Mouse (Mus musculus) C2C12 (cell line): ENCODE measurements at regions not wholly inside any gene's neighbourhood (a gene's known extent, or its start where the extent isn't known, plus 50 kb on each side); places are given as distances from the start of the nearest gene placed in this dataset.

Source experiments
- H3K27me3 ChIP-seq: one replicate; pipeline ENCODE4 v1.6.1; 2011; ENCODE audit not compliant: control insufficient read depth, insufficient read depth, insufficient read length
- H3K36me3 ChIP-seq: one replicate; pipeline ENCODE4 v1.6.1; 2011; ENCODE audit not compliant: control insufficient read depth, insufficient read depth
- H3K4me3 ChIP-seq: one replicate; pipeline ENCODE4 v1.5.1; 2011; ENCODE audit warnings: mild to moderate bottlenecking, control low read depth; ENCODE audit not compliant: poor library complexity, insufficient read depth, severe bottlenecking
- H3K79me2 ChIP-seq: one replicate; pipeline ENCODE4 v1.6.1; 2011; ENCODE audit not compliant: control insufficient read depth, insufficient read depth
- H3K79me3 ChIP-seq: one replicate; pipeline ENCODE4 v1.6.1; 2011; ENCODE audit warnings: low read depth, control low read depth
- H3ac ChIP-seq: one replicate; pipeline ENCODE3; 2011; ENCODE audit warnings: low read depth; ENCODE audit not compliant: control insufficient read depth, insufficient read length
- CEBPB ChIP-seq: IDR thresholded peaks from one replicate; pipeline ENCODE4 v1.6.1; 2011; ENCODE audit warnings: low read depth, mild to moderate bottlenecking, control low read depth, moderate library complexity
- CTCF ChIP-seq: IDR thresholded peaks from one replicate; pipeline ENCODE4 v1.5.1; 2011; ENCODE audit not compliant: control insufficient read depth, insufficient read depth, insufficient read length
- FOSL1 ChIP-seq: IDR thresholded peaks from one replicate; pipeline ENCODE4 v1.8.0; 2011; ENCODE audit warnings: mild to moderate bottlenecking, low read length; ENCODE audit not compliant: poor library complexity, insufficient read depth, severe bottlenecking
- MAX ChIP-seq: IDR thresholded peaks from one replicate; pipeline ENCODE4 v1.6.1; 2011; ENCODE audit warnings: mild to moderate bottlenecking, control low read depth
- MYOD1 ChIP-seq: IDR thresholded peaks from one replicate; pipeline ENCODE4 v1.6.1; 2011; ENCODE audit warnings: low read depth; ENCODE audit not compliant: control insufficient read depth, insufficient read length
- MYOG ChIP-seq: IDR thresholded peaks from one replicate; pipeline ENCODE4 v1.6.1; 2011; ENCODE audit not compliant: control insufficient read depth, insufficient read length; ENCODE audit errors: extremely low read depth
- USF1 ChIP-seq: IDR thresholded peaks from one replicate; pipeline ENCODE4 v1.6.1; 2011; ENCODE audit warnings: low read depth, mild to moderate bottlenecking, control low read depth, moderate library complexity

DNA sequence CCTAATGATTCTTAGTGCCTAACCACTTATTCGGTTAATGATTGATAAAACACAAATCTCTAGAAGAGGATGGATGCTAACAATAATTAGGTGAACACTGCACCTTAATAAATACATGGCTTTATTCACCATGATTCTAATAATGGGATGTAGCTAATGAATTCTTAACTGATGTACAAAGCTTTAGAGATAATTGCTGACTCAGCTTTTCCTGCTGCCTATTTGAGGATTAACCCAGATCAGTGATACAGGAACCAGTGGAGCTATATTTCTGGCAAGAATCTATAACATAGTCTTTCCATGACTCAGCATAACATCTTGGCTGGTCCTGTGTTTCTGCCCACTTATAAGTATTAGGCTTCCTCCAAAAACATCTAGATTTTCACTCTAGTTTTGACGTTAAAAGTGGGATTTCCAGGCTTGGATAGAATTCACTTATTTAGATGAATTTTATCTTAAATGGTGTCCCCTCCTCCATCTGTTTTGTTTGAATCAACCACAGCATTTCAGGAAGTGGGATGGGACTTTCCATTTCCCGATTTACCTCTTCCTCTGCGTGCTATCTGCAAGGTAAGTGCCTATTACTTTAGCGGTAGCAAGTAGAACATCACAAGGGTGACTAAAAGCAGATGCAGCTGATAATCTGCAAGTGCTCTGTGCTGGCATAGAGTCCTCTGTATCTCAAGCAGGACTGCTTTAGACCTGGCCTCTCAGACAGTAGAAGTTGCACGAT is 460.2 kb downstream of the Kcnj2 start:
- TF ChIP-seq CEBPB (no peak), MAX (no peak), MYOD1 (no peak), FOSL1 (no peak), CTCF (no peak), MYOG (no peak), USF1 (no peak)
- Histone ChIP-seq H3K27me3 (no peaks in the 10 kb centered on the region), H3K79me3 (no peaks in the 10 kb centered on the region)

DNA sequence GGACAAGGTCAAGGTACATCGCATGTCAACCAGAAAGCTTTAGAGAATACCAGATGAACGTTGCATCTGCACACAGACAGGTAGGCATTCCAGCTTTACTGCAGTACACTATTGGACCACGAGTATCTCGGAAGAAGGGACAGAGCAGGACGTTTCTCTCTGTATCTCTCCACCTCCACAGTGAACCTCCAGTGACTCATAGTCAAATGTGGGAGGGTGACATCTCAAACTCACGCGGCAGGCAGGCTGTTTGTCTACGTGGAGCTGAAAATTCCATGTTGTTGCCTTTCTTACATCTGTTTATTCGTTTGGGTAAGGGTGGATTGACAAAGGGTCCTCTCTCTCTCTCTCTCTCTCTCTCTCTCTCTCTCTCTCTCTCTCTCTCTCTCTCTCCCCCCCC is 463.6 kb downstream of the Kcnj2 start:
- no peak overlapping the region for H3K4me3 ChIP-seq
- no peaks in the 10 kb centered on the region for H3K79me2 ChIP-seq

More for the DNA sequence above, 460.2 kb downstream of the Kcnj2 start:
- H3ac ChIP-seq, result no peak overlapping the region
- H3K79me2 ChIP-seq, result no peaks in the 10 kb centered on the region
- H3K4me3 ChIP-seq, result no peak overlapping the region
- H3K36me3 ChIP-seq, result no peaks in the 10 kb centered on the region

GRCm38 (mm10) chr11:111530912-111531311 is 464.9 kb downstream of the Kcnj2 start:
- Histone ChIP-seq H3K36me3 (no peaks in the 10 kb centered on the region), H3K27me3 (no peaks in the 10 kb centered on the region), H3K79me2 (no peaks in the 10 kb centered on the region), H3ac (no peak overlapping the region), H3K4me3 (no peak overlapping the region), H3K79me3 (no peaks in the 10 kb centered on the region)
- TF ChIP-seq MAX, result no peak
- TF ChIP-seq USF1, result no peak
- TF ChIP-seq CTCF, result no peak
- no peak for TF ChIP-seq CEBPB
- no peak for TF ChIP-seq MYOD1

More for the DNA sequence above, 463.6 kb downstream of the Kcnj2 start:
- Histone ChIP-seq H3ac (no peak overlapping the region), H3K79me3 (no peaks in the 10 kb centered on the region), H3K27me3 (no peaks in the 10 kb centered on the region), H3K36me3 (no peaks in the 10 kb centered on the region)
- no peak for TF ChIP-seq MYOD1
- no peak for TF ChIP-seq MAX
- no peak for TF ChIP-seq CEBPB
- TF ChIP-seq MYOG, result no peak
- TF ChIP-seq FOSL1, result no peak
- no peak for TF ChIP-seq CTCF
- TF ChIP-seq USF1, result no peak

DNA sequence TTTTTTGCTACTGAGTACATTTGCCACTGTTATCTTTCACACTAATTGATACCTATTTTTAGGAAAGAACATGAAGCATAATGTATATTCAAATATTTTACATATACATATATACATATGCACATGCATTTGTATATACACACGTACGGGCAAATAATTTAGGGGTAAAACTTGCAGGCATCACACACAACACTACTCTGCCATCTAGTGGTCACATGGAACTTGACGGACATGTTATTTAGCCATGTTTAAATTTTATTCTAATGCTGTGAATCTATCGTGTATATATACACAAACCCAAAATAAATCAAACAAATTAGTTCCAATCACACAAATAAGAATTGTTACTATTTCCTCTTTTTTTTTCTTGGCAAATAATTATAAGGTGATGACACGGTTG is 466.5 kb downstream of the Kcnj2 start:
- H3K36me3 ChIP-seq, result no peaks in the 10 kb centered on the region
- H3K79me3 ChIP-seq, result no peaks in the 10 kb centered on the region
- H3ac ChIP-seq, result no peak overlapping the region
- H3K4me3 ChIP-seq, result no peak overlapping the region
- H3K79me2 ChIP-seq, result no peaks in the 10 kb centered on the region
- H3K27me3 ChIP-seq, result no peaks in the 10 kb centered on the region
- no peak for TF ChIP-seq MYOD1
- peak; percentile 10 for TF ChIP-seq CTCF

GRCm38 (mm10) chr11:111536040-111536836 is 470.3 kb downstream of the Kcnj2 start:
- Histone ChIP-seq H3K27me3 (no peaks in the 10 kb centered on the region), H3K36me3 (no peaks in the 10 kb centered on the region), H3K4me3 (no peak overlapping the region), H3K79me3 (no peaks in the 10 kb centered on the region), H3K79me2 (no peaks in the 10 kb centered on the region), H3ac (no peak overlapping the region)
- peak; percentile 41 for TF ChIP-seq CTCF
- TF ChIP-seq FOSL1, result no peak

GRCm38 (mm10) chr11:111537654-111538053 is 471.7 kb downstream of the Kcnj2 start:
- TF ChIP-seq CEBPB (no peak), CTCF (no peak), MYOG (no peak)
- no peaks in the 10 kb centered on the region for H3K79me3 ChIP-seq
- H3ac ChIP-seq, result no peak overlapping the region
- H3K36me3 ChIP-seq, result no peaks in the 10 kb centered on the region
- H3K27me3 ChIP-seq, result no peaks in the 10 kb centered on the region
- H3K4me3 ChIP-seq, result no peak overlapping the region
- no peaks in the 10 kb centered on the region for H3K79me2 ChIP-seq
